Mouse (Mus musculus) heart, embryonic 13.5 days (tissue): ENCODE data around the gene Pih1d1. TPM values are rescaled to one million over a fixed set of nuclear protein-coding genes. Genes with fewer than 3 reads are reported as not detected.
A peak's percentile ranks its signal among the peaks of the same experiment; 100 is the strongest.

Experiments used
- ATAC-seq: fragments of 200-750 bp; cut with Nextera tagmentation; 2 replicates; pipeline ENCODE4 v1.8.0; 2017; ENCODE audit warnings: moderate TSS enrichment; ENCODE audit not compliant: insufficient number of reproducible peaks, low FRiP score, low TSS enrichment; ENCODE audit errors: extremely low read depth
- H3K27ac ChIP-seq: fragments of 300-500 bp; sonication (generic); replicated peaks from 2 replicates; pipeline ENCODE4 v1.5.1; 2015; ENCODE audit warnings: moderate library complexity, mild to moderate bottlenecking, inconsistent platforms
- H3K27me3 ChIP-seq: fragments of 300-500 bp; sonication (generic); replicated peaks from 2 replicates; pipeline ENCODE4 v1.6.1; 2015; ENCODE audit warnings: mild to moderate bottlenecking, inconsistent platforms
- H3K36me3 ChIP-seq: fragments of 300-500 bp; sonication (generic); 2 replicates; pipeline ENCODE4 v1.6.1; 2015; ENCODE audit warnings: mild to moderate bottlenecking, inconsistent platforms
- H3K4me1 ChIP-seq: fragments of 300-500 bp; sonication (generic); 2 replicates; pipeline ENCODE4 v1.6.1; 2015; ENCODE audit warnings: inconsistent platforms
- H3K4me2 ChIP-seq: fragments of 300-500 bp; sonication (generic); 2 replicates; pipeline ENCODE4 v1.6.1; 2015; ENCODE audit warnings: inconsistent platforms, mild to moderate bottlenecking, moderate library complexity
- H3K4me3 ChIP-seq: fragments of 300-500 bp; sonication (generic); 2 replicates; pipeline ENCODE4 v1.5.1; 2015; ENCODE audit warnings: moderate library complexity, mild to moderate bottlenecking, inconsistent platforms
- H3K9ac ChIP-seq: fragments of 300-500 bp; sonication (generic); 2 replicates; pipeline ENCODE4 v1.6.1; 2015; ENCODE audit warnings: inconsistent platforms, mild to moderate bottlenecking, moderate library complexity
- H3K9me3 ChIP-seq: fragments of 300-500 bp; sonication (generic); 2 replicates; pipeline ENCODE4 v1.6.1; 2016; ENCODE audit warnings: inconsistent platforms
- WGBS: fragments of 180-500 bp; shearing (Covaris S2); methylation state at CpG from one replicate; pipeline ENCODE4 v1.1.7; 2015; ENCODE audit warnings: mixed read lengths; 5-methylcytosine and 5-hydroxymethylcytosine counted together
- polyA plus RNA-seq: library from polyadenylated mRNA; unstranded; fragments of >200 nt; fragmentation: Nextera tagmentation; extraction: Ambion mirVana; gene quantifications from 2 replicates; pipeline ENCODE4 v1.2.1, GENCODE M21; 2015

The Pih1d1 gene
- polyA plus RNA-seq, 1 experiment from 2014 or later = 82.2 TPM

DNA sequence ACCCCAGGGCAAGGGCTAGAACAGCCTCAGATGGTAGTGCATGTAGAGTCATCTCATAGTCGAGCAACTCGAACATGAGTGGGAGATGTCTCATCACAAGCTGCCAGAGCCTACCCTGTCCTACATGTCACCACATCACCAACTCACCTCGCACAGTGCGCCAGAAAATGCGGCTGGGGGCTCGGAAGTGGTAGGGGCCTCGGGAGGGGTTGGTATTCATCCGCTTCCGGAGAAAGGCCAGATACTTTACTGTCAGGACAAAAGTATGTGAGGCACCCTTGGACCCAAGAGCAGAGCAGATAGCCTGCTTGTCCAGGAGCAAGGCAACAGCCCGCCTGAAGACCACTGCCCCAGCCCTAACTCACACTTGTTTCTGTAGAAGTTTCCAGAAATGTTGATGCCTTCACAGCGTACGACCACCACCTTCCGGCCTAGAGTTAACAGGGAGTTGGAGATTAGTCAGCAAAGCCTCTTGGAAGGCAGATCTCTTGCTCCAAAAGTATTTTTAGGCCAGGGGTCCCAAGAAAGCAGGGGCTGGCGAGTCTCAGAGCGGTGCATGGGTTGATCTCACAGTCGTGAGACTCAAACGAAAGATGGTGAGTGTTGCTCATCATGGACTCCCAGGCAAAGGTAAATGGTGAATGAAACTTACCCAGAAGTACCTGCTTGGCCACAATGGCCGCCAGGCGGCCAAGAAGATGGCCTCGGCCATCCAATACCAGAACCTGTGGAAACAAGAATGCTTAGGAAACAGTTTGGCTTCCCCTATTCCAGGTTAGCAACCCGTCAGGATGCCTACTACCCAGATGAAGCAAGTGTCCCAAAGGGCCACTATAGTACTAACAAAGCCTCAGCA is 27.0 kb upstream of the Pih1d1 start:
- Histone ChIP-seq H3K27me3 (no peaks in the 10 kb centered on the region), H3K36me3 (peaks cover 42% of the 10 kb centered on the region), H3K4me3 (peak overlapping the region; percentile 98), H3K27ac (peak overlapping the region; percentile 94), H3K4me1 (peaks cover 55% of the 10 kb centered on the region), H3K9me3 (no peaks in the 10 kb centered on the region), H3K4me2 (peak overlapping the region; percentile 97), H3K9ac (peak overlapping the region; percentile 100)
- WGBS = 22% methylated on average over 21 of the region's 21 CpGs
- ATAC-seq = no peak

- no peaks in the 10 kb centered on the region for H3K9me3 ChIP-seq
- peak overlapping the region; percentile 97 for H3K4me2 ChIP-seq
- peak overlapping the region; percentile 100 for H3K9ac ChIP-seq
- peak overlapping the region; percentile 94 for H3K27ac ChIP-seq
- ATAC-seq = no peak
- under 1% methylated on average over 6 of the region's 6 CpGs for WGBS
- peaks cover 35% of the 10 kb centered on the region for H3K36me3 ChIP-seq
- peak overlapping the region; percentile 98 for H3K4me3 ChIP-seq
- no peaks in the 10 kb centered on the region for H3K27me3 ChIP-seq
- H3K4me1 ChIP-seq = peaks cover 48% of the 10 kb centered on the region
Observed at GRCm38 (mm10) chr7:45127700-45128224, 26.3 kb upstream of the Pih1d1 start.

DNA sequence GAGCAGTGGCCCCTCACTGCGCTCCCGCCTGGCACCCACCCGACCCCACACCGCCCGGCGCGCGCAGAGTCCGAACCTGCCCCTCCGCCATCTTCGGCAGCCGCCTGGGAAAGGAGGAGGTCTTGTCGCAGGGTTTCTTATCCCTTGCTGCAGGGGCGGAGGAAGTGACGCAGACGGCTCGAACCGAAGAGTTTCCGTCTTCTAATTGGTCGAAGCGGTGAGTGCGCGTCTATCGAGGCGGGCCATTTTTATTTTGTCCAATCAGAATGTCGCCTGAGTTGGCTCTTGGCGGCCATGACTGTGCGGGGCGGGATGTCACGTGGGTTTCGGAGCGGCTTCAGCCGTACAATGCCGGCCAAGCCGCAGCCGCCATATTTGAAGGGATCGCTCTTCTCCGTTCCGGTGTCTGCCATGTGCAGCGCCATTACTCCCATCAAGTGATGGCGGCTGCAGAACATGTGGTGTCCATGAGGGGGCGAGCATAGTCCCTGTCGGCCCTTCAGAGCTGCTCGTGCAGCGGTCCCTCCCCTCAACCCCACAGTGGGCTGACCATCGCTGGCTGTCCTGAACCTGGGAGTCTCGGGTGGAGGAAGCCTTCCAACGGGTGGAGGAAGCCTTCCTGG is 25.4 kb upstream of the Pih1d1 start, which contains the start of gene Rpl13a:
Gene Rpl13a, minus strand, starts transcription at position 138 of the 623 bp plus-strand sequence.
- Histone ChIP-seq H3K9ac (peak within 1 kb of the TSS; percentile 100), H3K4me2 (peak within 1 kb of the TSS; percentile 97), H3K4me3 (peak within 1 kb of the TSS; percentile 98), H3K9me3 (no peaks in the 10 kb centered on the region), H3K27ac (peak within 1 kb of the TSS; percentile 94), H3K4me1 (peaks cover 42% of the 10 kb centered on the region), H3K27me3 (no peaks in the 10 kb centered on the region), H3K36me3 (peaks cover 30% of the 10 kb centered on the region)
- WGBS = under 1% methylated on average over 48 of the region's 48 CpGs
- peak; percentile 87 for ATAC-seq

DNA sequence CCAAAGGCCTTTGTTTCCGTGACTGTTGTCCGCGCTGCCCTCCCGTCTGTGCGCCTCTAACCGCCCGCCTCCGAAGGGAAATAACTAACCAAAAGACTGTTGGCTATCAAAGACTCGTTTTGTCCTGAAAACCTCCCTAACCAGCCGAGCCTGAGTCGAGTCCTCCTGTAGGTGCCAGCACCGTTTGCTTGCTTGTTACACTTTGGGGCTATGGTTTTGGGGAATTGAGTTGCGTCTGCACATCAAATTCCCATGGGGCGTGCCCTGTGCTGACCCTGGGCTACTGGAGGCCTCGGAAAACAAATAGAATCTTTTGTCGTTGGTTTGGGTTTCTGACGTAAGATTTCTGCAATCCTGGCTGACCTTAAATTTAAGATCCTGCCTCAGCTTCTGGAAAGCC is 24.8 kb upstream of the Pih1d1 start:
- Histone ChIP-seq H3K4me1 (peaks cover 42% of the 10 kb centered on the region), H3K27ac (peak overlapping the region; percentile 90), H3K4me3 (peak overlapping the region; percentile 98), H3K9me3 (no peaks in the 10 kb centered on the region), H3K36me3 (peaks cover 30% of the 10 kb centered on the region), H3K4me2 (peak overlapping the region; percentile 72), H3K9ac (peak overlapping the region; percentile 81), H3K27me3 (no peaks in the 10 kb centered on the region)
- 3% methylated on average over 17 of the region's 17 CpGs for WGBS
- no peak; the same call in 1 of the 2 replicates for ATAC-seq

DNA sequence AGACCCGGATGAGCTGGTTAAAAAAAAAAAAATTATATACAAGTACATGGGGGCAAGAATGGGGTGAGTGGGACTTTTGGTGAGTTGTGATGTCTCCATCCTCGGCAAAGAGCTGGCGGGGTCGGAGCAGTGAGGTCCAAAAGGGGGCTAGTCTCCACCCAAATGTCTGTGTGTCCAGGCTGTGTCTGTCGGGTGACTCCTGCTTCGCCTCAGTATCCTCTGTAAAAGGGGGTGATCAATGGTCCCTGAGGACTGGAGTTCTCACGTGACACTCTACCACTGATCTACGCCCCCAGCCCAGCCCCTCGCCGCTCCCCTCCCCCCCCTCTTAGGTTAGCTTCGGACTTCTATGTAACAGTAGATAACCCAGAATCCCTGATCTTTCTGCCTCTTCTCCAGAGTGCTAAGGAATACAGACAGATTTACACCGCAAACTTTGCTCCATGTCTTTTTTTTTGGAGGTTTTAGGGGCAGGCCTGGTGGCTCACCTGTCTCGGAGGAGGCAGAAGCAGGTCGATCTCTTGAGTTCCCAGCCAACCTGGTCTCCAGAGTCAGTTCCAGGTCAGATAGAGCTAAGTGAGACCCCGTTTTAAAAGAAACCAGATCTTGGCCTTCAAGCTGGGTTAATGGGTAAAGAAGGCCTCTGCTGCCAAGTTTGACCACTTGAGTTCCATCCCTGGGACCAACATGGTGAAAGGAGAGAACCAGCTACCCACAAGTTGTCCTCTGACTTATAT is 24.2 kb upstream of the Pih1d1 start:
- Histone ChIP-seq H3K4me2 (peak overlapping the region; percentile 72), H3K36me3 (peaks cover 27% of the 10 kb centered on the region), H3K4me1 (peaks cover 40% of the 10 kb centered on the region), H3K9ac (peak overlapping the region; percentile 81), H3K27me3 (0 out of 2 replicates have a peak, but pooled peaks cover 1% of the 10 kb centered on the region), H3K27ac (peak overlapping the region; percentile 90), H3K4me3 (peak overlapping the region; percentile 98), H3K9me3 (no peaks in the 10 kb centered on the region)
- ATAC-seq = no peak
- WGBS = 64% methylated on average over 15 of the region's 15 CpGs

DNA sequence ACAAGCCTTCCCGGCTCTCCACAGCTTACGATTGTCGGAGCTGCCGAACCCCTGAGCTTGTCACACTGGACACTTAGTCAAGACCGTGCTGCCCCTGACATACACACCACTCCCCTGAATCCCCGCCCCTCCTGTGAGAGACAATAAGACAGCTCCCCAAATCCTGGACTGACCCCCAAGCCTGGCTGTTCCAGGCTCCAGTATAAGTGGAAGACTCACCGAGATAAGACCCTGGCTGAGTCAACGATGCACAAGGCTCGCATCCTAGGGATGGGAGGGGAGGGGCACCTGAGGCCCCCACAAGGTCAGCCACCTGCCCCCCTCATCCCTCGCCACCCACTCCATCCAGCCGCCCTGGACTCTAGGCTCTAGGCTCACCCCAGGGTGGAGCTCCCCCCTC is 22.3 kb upstream of the Pih1d1 start:
- Histone ChIP-seq H3K4me3 (no peak overlapping the region), H3K4me1 (peaks cover 35% of the 10 kb centered on the region), H3K9ac (peak overlapping the region; percentile 58), H3K27ac (no peak overlapping the region), H3K4me2 (no peak overlapping the region), H3K36me3 (peaks cover 8% of the 10 kb centered on the region), H3K9me3 (no peaks in the 10 kb centered on the region), H3K27me3 (0 out of 2 replicates have a peak, but pooled peaks cover 7% of the 10 kb centered on the region)
- WGBS = 62% methylated on average over 11 of the region's 11 CpGs
- no peak for ATAC-seq

DNA sequence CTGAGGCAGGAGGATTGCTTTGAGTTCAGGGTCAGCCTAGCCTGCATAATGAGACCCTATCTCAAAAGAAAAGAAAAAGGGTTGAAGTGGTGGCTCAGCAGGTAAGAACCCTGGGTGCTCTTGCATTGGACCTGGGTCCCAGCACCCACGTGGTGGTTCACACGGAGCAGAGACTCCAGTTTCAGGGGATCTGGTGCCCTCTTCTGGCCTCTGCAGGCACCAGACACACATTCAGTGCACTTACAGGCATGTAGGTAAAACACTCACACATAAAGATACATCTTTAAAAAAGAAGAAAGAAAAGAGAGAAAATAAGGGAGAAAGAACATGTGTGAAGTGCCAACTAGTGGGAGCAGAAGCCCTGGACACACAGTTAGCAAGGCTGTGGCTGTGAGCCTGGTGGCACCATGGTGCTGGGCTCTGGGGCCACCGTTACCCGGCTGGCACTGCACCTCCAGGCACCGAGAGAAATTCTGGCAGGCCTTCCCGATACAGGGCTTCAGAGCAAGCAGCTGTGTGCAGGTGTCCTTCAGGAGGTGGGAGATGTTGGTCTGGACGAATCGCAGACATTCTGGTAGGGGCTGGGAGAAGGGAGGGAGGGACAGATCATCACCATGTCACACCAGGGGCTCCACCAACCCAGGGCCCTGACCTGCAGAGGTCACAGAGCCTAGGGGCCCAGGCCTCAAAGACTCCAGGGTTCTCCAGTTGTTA is 20.5 kb upstream of the Pih1d1 start:
- Histone ChIP-seq H3K4me3 (no peak overlapping the region), H3K9me3 (no peaks in the 10 kb centered on the region), H3K9ac (no peak overlapping the region), H3K4me1 (peaks cover 42% of the 10 kb centered on the region), H3K4me2 (no peak overlapping the region), H3K27ac (no peak overlapping the region), H3K36me3 (no peaks in the 10 kb centered on the region), H3K27me3 (peaks cover 7% of the 10 kb centered on the region; the same call in 1 of the 2 replicates)
- WGBS = 75% methylated on average over 8 of the region's 8 CpGs
- ATAC-seq = no peak

- H3K4me3 ChIP-seq = peak overlapping the region; percentile 76
- no peaks in the 10 kb centered on the region for H3K9me3 ChIP-seq
- WGBS = 11% methylated on average over 12 of the region's 12 CpGs
- no peak overlapping the region for H3K9ac ChIP-seq
- no peaks in the 10 kb centered on the region for H3K36me3 ChIP-seq
- H3K27me3 ChIP-seq = peaks cover 7% of the 10 kb centered on the region; the same call in 1 of the 2 replicates
- H3K4me2 ChIP-seq = peak overlapping the region; percentile 86
- peak; percentile 63 for ATAC-seq
- no peak overlapping the region for H3K27ac ChIP-seq
- peaks cover 41% of the 10 kb centered on the region for H3K4me1 ChIP-seq
Observed at GRCm38 (mm10) chr7:45134544-45135026, 19.5 kb upstream of the Pih1d1 start.

DNA sequence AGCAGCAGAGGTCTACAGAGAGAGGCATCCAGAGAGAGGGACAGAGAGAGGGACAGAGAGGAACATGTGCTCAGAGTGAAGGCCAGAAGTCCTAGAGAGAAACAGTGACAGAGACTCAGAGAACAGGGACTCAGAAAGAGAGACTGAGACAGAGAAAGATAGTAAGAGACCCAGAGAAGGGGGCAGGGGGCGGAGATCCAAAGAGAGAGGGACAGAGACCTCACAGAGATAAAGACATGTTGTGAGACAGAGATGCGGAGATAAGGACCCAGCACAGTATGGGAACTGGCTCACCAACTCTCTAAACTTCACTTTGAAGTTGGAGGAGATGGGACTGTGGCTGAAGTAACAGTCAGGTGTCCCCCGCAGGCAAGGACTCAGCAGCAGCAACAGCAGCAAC is 18.7 kb upstream of the Pih1d1 start:
- H3K9me3 ChIP-seq = no peaks in the 10 kb centered on the region
- H3K4me2 ChIP-seq = peak overlapping the region; percentile 86
- peak overlapping the region; percentile 76 for H3K4me3 ChIP-seq
- 61% methylated on average over 3 of the region's 3 CpGs for WGBS
- peaks cover 7% of the 10 kb centered on the region; the same call in 1 of the 2 replicates for H3K27me3 ChIP-seq
- peak overlapping the region; percentile 89 for H3K9ac ChIP-seq
- 0 out of 2 replicates have a peak overlapping the region, but pooled peaks have one; percentile 65 for H3K27ac ChIP-seq
- H3K36me3 ChIP-seq = no peaks in the 10 kb centered on the region
- ATAC-seq = no peak
- peaks cover 39% of the 10 kb centered on the region for H3K4me1 ChIP-seq

DNA sequence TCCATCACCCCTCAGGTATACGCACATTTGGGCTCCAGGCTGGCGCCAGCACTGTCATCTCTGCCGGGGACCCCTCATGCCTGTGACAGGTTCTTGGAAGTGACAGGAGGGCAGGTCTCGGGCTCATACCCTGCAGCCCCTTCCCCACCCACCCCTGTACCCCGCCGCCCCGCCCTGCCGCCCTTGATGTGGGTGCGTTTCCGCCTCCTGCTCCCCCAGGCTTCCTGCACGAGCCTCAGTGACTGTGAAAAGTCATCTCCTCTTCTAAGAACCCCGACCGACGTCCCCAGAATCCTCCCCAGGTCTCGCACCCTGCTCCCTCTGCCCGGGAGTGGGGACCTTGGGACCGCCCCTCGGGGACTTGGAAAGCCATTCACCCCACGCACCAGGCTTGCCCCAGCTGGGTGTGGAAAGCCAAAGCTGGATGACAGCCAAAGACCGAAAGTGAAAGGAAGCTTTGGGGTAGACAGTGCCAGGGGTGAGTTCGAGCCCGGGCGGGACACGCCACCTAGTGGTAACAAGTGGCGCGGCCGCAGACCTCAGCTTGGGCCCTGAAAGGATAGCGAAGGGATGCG is 18.0 kb upstream of the Pih1d1 start, which contains the start of the genes Gm45713 and Flt3l:
Gene Gm45713, minus strand, starts transcription at position 239 of the 575 bp plus-strand sequence.
Gene Flt3l, minus strand, starts transcription at position 440 of the 575 bp plus-strand sequence.
- ATAC-seq = peak; percentile 58
- Histone ChIP-seq H3K4me3 (peak within 1 kb of the TSS; percentile 76), H3K9ac (peak within 1 kb of the TSS; percentile 89), H3K4me1 (peaks cover 39% of the 10 kb centered on the region), H3K27me3 (peaks cover 7% of the 10 kb centered on the region; the same call in 1 of the 2 replicates), H3K27ac (peak within 1 kb of the TSS; percentile 65), H3K9me3 (no peaks in the 10 kb centered on the region), H3K4me2 (peak within 1 kb of the TSS; percentile 86), H3K36me3 (no peaks in the 10 kb centered on the region)
- WGBS = 2% methylated on average over 29 of the region's 29 CpGs
